Mouse (Mus musculus) MEL (cell line): ENCODE data around the gene Spire2. TPM values are rescaled to one million over a fixed set of nuclear protein-coding genes. Genes with fewer than 3 reads are reported as not detected.

ENCODE experiments used
- DNase-seq: peaks from one replicate; pipeline ENCODE4 v3.0.0; 2011; ENCODE audit warnings: low read depth, low spot score
- H3K27ac ChIP-seq: 2 replicates; pipeline ENCODE4 v1.5.1; 2012; ENCODE audit warnings: low read depth, mild to moderate bottlenecking, control low read depth, low read length, moderate library complexity; ENCODE audit not compliant: control insufficient read depth
- H3K27me3 ChIP-seq, 2 experiments: fragments of 150-350 bp in 1 of 2; sonication (generic) in 1 of 2; 2 replicates each; pipeline ENCODE4 v1.6.1; 2012; ENCODE audit warnings: low read length in 2 of 2, mild to moderate bottlenecking in 2 of 2, improper control_type of control experiment in 1 of 2, moderate library complexity in 1 of 2; ENCODE audit not compliant: insufficient read depth in 2 of 2, control insufficient read depth in 1 of 2
- H3K36me3 ChIP-seq, 2 experiments: 2 replicates each; pipeline ENCODE4 v1.6.1; 2012 to 2014; ENCODE audit warnings: low read length in 2 of 2, improper control_type of control experiment in 1 of 2, inconsistent platforms in 1 of 2, mild to moderate bottlenecking in 1 of 2; ENCODE audit not compliant: insufficient read depth in 2 of 2, control insufficient read depth in 1 of 2
- H3K4me1 ChIP-seq, 2 experiments: fragments of 150-350 bp in 1 of 2; sonication (generic) in 1 of 2; 2 replicates each; pipeline ENCODE4 v1.6.1; 2012; ENCODE audit warnings: low read length in 2 of 2, improper control_type of control experiment in 1 of 2, mild to moderate bottlenecking in 1 of 2; ENCODE audit not compliant: insufficient read depth in 2 of 2, control insufficient read depth in 1 of 2
- H3K4me3 ChIP-seq, 2 experiments: fragments of 150-350 bp in 1 of 2; sonication (generic) in 1 of 2; 2 replicates each; pipeline ENCODE4 v1.5.1; 2012; ENCODE audit warnings: low read depth in 2 of 2, low read length in 2 of 2, mild to moderate bottlenecking in 2 of 2, moderate library complexity in 2 of 2, control low read depth in 1 of 2, improper control_type of control experiment in 1 of 2; ENCODE audit not compliant: control insufficient read depth in 1 of 2, insufficient read depth in 1 of 2
- H3K79me2 ChIP-seq: 2 replicates; pipeline ENCODE4 v1.6.1; 2012; ENCODE audit warnings: mild to moderate bottlenecking, low read length, moderate library complexity; ENCODE audit not compliant: control insufficient read depth, poor library complexity, insufficient read depth
- H3K9ac ChIP-seq: 2 replicates; pipeline ENCODE4 v1.6.1; 2012; ENCODE audit warnings: low read depth, mild to moderate bottlenecking, control low read depth, low read length, moderate library complexity; ENCODE audit not compliant: control insufficient read depth, poor library complexity, severe bottlenecking
- H3K9me3 ChIP-seq: fragments of 150-350 bp; sonication (generic); replicated peaks from 2 replicates; pipeline ENCODE4 v1.6.1; 2012; ENCODE audit warnings: mild to moderate bottlenecking, low read length, improper control_type of control experiment, moderate library complexity; ENCODE audit not compliant: insufficient read depth
- CHD1 ChIP-seq: IDR thresholded peaks from 2 replicates; pipeline ENCODE4 v1.6.1; 2012; ENCODE audit warnings: low read depth, mild to moderate bottlenecking, inconsistent platforms, low read length, improper control_type of control experiment
- CHD2 ChIP-seq: IDR thresholded peaks from 2 replicates; pipeline ENCODE4 v1.6.1; 2011; ENCODE audit warnings: low read length, improper control_type of control experiment
- E2F4 ChIP-seq: IDR thresholded peaks from 2 replicates; pipeline ENCODE4 v1.6.1; 2011; ENCODE audit warnings: low read depth, low read length, improper control_type of control experiment, borderline replicate concordance
- EP300 ChIP-seq, 2 experiments: IDR thresholded peaks; 2 replicates each; pipeline ENCODE4 v1.6.1; 2011; ENCODE audit warnings: improper control_type of control experiment in 2 of 2, low read length in 2 of 2, low read depth in 1 of 2, mild to moderate bottlenecking in 1 of 2
- ETS1 ChIP-seq: IDR thresholded peaks from 2 replicates; pipeline ENCODE4 v1.6.1; 2012; ENCODE audit warnings: low read depth, mild to moderate bottlenecking, inconsistent platforms, low read length, improper control_type of control experiment, moderate library complexity
- GATA1 ChIP-seq: IDR thresholded peaks from 2 replicates; pipeline ENCODE4 v1.6.1; 2011; ENCODE audit warnings: low read depth, low read length, improper control_type of control experiment
- JUND ChIP-seq: IDR thresholded peaks from 2 replicates; pipeline ENCODE4 v1.6.1; 2011; ENCODE audit warnings: low read depth, mild to moderate bottlenecking, improper control_type of control experiment, low read length
- MAFK ChIP-seq: IDR thresholded peaks from 2 replicates; pipeline ENCODE4 v1.6.1; 2011; ENCODE audit warnings: low read depth, mild to moderate bottlenecking, low read length, improper control_type of control experiment, borderline replicate concordance
- MXI1 ChIP-seq: IDR thresholded peaks from 2 replicates; pipeline ENCODE4 v1.6.1; 2011; ENCODE audit warnings: mild to moderate bottlenecking, low read depth, low read length, improper control_type of control experiment
- MYB ChIP-seq: IDR thresholded peaks from 2 replicates; pipeline ENCODE4 v1.6.1; 2011; ENCODE audit warnings: mild to moderate bottlenecking, low read depth, low read length, improper control_type of control experiment
- MYC ChIP-seq: IDR thresholded peaks from 2 replicates; pipeline ENCODE4 v1.6.1; 2011; ENCODE audit warnings: low read depth, mild to moderate bottlenecking, low read length, improper control_type of control experiment, moderate library complexity
- NELFE ChIP-seq: IDR thresholded peaks from 2 replicates; pipeline ENCODE4 v1.6.1; 2011; ENCODE audit warnings: low read depth, low read length, improper control_type of control experiment
- NRF1 ChIP-seq: IDR thresholded peaks from 2 replicates; pipeline ENCODE4 v1.6.1; 2014; ENCODE audit warnings: low read depth, mild to moderate bottlenecking, inconsistent platforms, low read length, improper control_type of control experiment, moderate library complexity; ENCODE audit not compliant: poor library complexity, insufficient read depth, severe bottlenecking
- RAD21 ChIP-seq: IDR thresholded peaks from 2 replicates; pipeline ENCODE4 v1.6.1; 2011; ENCODE audit warnings: mild to moderate bottlenecking, low read depth, low read length, improper control_type of control experiment
- SIN3A ChIP-seq: IDR thresholded peaks from 2 replicates; pipeline ENCODE4 v1.6.1; 2012; ENCODE audit warnings: low read length, improper control_type of control experiment, inconsistent platforms
- UBTF ChIP-seq: IDR thresholded peaks from 2 replicates; pipeline ENCODE4 v1.6.1; 2012; ENCODE audit warnings: low read depth, mild to moderate bottlenecking, inconsistent platforms, low read length, improper control_type of control experiment, moderate library complexity, borderline replicate concordance; ENCODE audit not compliant: insufficient read depth
- USF1 ChIP-seq: IDR thresholded peaks from 2 replicates; pipeline ENCODE4 v1.6.1; 2014; ENCODE audit warnings: low read depth, mild to moderate bottlenecking, inconsistent platforms, low read length, improper control_type of control experiment, moderate library complexity
- ZNF384 ChIP-seq: IDR thresholded peaks from 2 replicates; pipeline ENCODE4 v1.6.1; 2012; ENCODE audit warnings: low read depth, mild to moderate bottlenecking, inconsistent platforms, low read length, improper control_type of control experiment
- polyA plus RNA-seq, 2 experiments: library from polyadenylated mRNA; stranded (reverse) in 1 of 2; unstranded in 1 of 2; fragments of >175 nt in 1 of 2; fragments of >200 nt in 1 of 2; gene quantifications; 2 replicates each; pipeline versions ENCODE4 v1.2.1 to v1.2.4; 2012; ENCODE audit warnings: low replicate concordance in 2 of 2, low read depth in 1 of 2; ENCODE audit not compliant: insufficient read length in 2 of 2, insufficient read depth in 1 of 2, missing spikeins in 1 of 2
- total RNA-seq: library from RNA; depleted of rRNA; stranded (reverse); fragments of 300-350 nt; gene quantifications from 2 replicates; pipeline ENCODE4 v1.2.3, GENCODE M21; 2012

Gene Spire2
- total and polyA plus RNA-seq, 3 experiments: 1.1 to 5.4 TPM; not detected in 1

DNA sequence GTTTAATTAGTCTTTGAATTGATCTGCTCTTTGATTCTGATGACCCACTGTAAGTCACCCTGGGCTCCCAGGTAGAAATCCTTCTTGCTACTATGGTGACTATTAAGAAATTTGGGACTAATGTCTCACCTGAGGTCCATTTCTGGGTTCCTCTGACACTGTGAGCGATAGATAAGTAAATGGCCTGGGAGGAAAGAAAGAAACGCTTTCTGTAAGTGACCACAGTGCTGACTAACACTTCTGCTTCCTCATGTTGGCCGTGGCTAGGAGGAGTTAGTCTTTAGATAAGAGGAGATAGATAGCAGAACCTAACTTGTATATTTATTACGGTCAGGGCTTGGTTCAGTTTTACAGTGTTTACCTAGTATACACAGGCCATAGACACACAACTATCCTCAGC is 3.2 kb upstream of the Spire2 start (continued):
- no peak for TF ChIP-seq MYC

DNA sequence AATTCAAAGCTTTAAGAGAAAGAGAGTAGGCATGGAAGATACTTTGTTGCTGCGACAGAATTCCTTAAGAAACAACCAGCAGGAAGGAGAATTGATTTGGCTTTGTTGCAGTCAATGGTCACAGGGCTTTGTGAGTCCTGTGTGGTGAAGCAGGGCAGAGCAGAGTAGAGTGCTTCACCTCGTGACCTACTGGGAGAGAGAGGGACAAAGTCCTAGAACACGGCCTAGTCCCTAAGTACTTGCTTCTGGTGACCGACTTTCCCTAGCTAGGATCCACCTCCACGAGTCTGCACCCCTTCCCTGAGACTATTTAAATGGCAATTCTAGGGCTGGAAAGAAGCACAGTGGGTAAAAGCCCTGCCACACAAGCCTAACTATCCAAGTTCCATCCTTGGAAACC is 2.6 kb upstream of the Spire2 start:
- H3K4me3 ChIP-seq: no peak overlapping the region
- peaks cover 0 to 27% of the 10 kb centered on the region in 2 experiments; a peak in 3 of 4 replicates for H3K4me1 ChIP-seq
- peaks cover 0 to 14% of the 10 kb centered on the region in 2 experiments; a peak in 2 of 4 replicates for H3K36me3 ChIP-seq
- no peak for DNase-seq
- no peaks in the 10 kb centered on the region for H3K9me3 ChIP-seq
- no peak overlapping the region for H3K9ac ChIP-seq
- H3K27ac ChIP-seq: no peak overlapping the region
- TF ChIP-seq NELFE (no peak), MAFK (no peak), CHD2 (no peak), ZNF384 (no peak), JUND (no peak), UBTF (no peak), MXI1 (no peak), MYB (no peak), EP300 (IDR thresholded peaks at IDR 0.05; ENCODE audit: low read depth in 1 of 2, low read length in 2 of 2) (no peak)
- no peaks in the 10 kb centered on the region for H3K27me3 ChIP-seq
- H3K79me2 ChIP-seq: no peaks in the 10 kb centered on the region

DNA sequence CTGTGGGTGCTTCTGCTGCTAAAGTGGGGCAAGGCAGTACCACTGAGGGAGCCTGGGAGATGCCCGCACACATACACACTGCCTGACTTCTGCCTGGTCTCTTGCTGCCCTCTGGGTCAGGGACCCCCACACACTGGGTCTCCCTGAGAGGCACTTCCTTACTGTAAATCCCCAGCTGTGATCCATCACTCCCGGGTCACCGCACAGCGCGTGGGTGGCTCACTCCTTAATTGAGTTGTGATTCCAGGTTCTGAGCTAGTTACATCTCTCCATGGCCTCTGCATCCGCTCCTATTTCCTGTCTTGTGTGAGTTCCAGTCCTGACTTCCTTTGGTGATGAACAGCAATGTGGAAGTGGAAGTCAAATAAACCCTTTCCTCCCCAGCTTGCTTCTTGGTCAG is 1.8 kb upstream of the Spire2 start:
- Histone ChIP-seq H3K4me3 (no peak overlapping the region), H3K9ac (no peak overlapping the region), H3K4me1 (peaks cover 0 to 27% of the 10 kb centered on the region in 2 experiments; a peak in 3 of 4 replicates)
- no peak for TF ChIP-seq RAD21
- no peak for TF ChIP-seq USF1
- TF ChIP-seq ETS1: no peak
- no peak for TF ChIP-seq CHD1
- no peak for TF ChIP-seq E2F4
- TF ChIP-seq NRF1: no peak
- TF ChIP-seq ZNF384: no peak
- no peak for TF ChIP-seq SIN3A
- TF ChIP-seq GATA1: no peak
- TF ChIP-seq MXI1: no peak
- no peak for TF ChIP-seq MAFK
- TF ChIP-seq, all 39 proteins: peak for 0
- Histone ChIP-seq H3K79me2 (no peaks in the 10 kb centered on the region), H3K36me3 (peaks cover 0 to 14% of the 10 kb centered on the region in 2 experiments; a peak in 2 of 4 replicates), H3K9me3 (no peaks in the 10 kb centered on the region), H3K27ac (no peak overlapping the region; the same call in 1 of the 2 replicates), H3K27me3 (no peaks in the 10 kb centered on the region)
- DNase-seq: no peak
